Mouse (Mus musculus): ENCODE data around the gene Ptpn11.
A peak's percentile ranks its signal among the peaks of the same experiment; 100 is the strongest.

- TF ChIP-seq CTCF (IDR thresholded peaks at IDR 0.05; ENCODE audit: low read depth) (peak; percentile 32; the same call in 1 of the 2 replicates), EP300 (IDR thresholded peaks at IDR 0.05; ENCODE audit: low read depth) (no peak)
Observed at GRCm38 (mm10) chr5:121202467-121202866, 11.3 kb upstream of the Ptpn11 start.
